In genomic region chr7:48846755-48847154, GRCm38 (mm10) we compare ENCODE assay signal across 25 mouse cellular contexts. TPM values are rescaled to one million over a fixed set of nuclear protein-coding genes. Genes with fewer than 3 reads are reported as not detected.
DNase-seq lines count a peak whose midpoint lies in the region; ATAC-seq and TF ChIP-seq lines count a peak whose summit lies in the region.
"Had no signal": no experiment of that assay in that cellular context is flagged by ENCODE, and none has a peak within 500 bp of the region (broad histone marks: within the 10 kb centered on the region; RNA-seq: fewer than 3 reads in every experiment).

No protein-coding gene starts in this region.

- intact Hi-C loops in heart, adult 2 months (cut with DNase I), result loop anchor here (1.0 kb wide), 1 partner anchor 30 kb away; no protein-coding TSS in a partner anchor
- intact Hi-C loops in heart, postnatal 25 days (cut with DNase I), result no loop called here

- H3K36me3 ChIP-seq in heart, adult 2 months (ENCODE audit: control insufficient read depth, insufficient read depth, low read length), result peaks cover 4% of the 10 kb centered on the region
- peaks cover 22% of the 10 kb centered on the region for H3K36me3 ChIP-seq in heart, embryonic 14.5 days (ENCODE audit: control insufficient read depth, insufficient read depth, low read length)
- H3K36me3 ChIP-seq in forebrain, embryonic 14.5 days (ENCODE audit: control insufficient read depth, insufficient read depth, low read length), result no peaks in the 10 kb centered on the region
- H3K36me3 ChIP-seq: forebrain, embryonic 10.5 days; hindbrain, embryonic 13.5 days; limb, embryonic 12.5 days; midbrain, embryonic 12.5 days had no signal

- peak; percentile 61 for TF ChIP-seq CTCF in heart, adult 2 months (IDR thresholded peaks at IDR 0.05)

- peak; percentile 55; the same call in 1 of the 2 replicates for ATAC-seq in heart, embryonic 14.5 days (ENCODE audit: insufficient number of reproducible peaks, insufficient read depth, low FRiP score, low read depth)
- ATAC-seq in forebrain, embryonic 14.5 days, result no peak
- no peak for ATAC-seq in frontal cortex, adult (ENCODE audit: low TSS enrichment)
- ATAC-seq: liver, postnatal 0 days had no signal

- H3K27me3 ChIP-seq in heart, adult 2 months (ENCODE audit: control insufficient read depth, insufficient read depth, low read length), result no peaks in the 10 kb centered on the region
- no peaks in the 10 kb centered on the region for H3K27me3 ChIP-seq in heart, embryonic 14.5 days (ENCODE audit: control insufficient read depth, insufficient read depth, low read length)
- H3K27me3 ChIP-seq in forebrain, embryonic 14.5 days (replicated peaks; ENCODE audit: control insufficient read depth, insufficient read depth, low read length), result no peaks in the 10 kb centered on the region
- H3K27me3 ChIP-seq: limb, embryonic 12.5 days had no signal

- H3K4me1 ChIP-seq in heart, adult 2 months (ENCODE audit: control insufficient read depth, insufficient read depth, low read length), result no peaks in the 10 kb centered on the region
- H3K4me1 ChIP-seq in heart, embryonic 14.5 days (ENCODE audit: control insufficient read depth in 2 of 2, insufficient read depth in 2 of 2, low read length in 2 of 2), result peaks cover 6 to 46% of the 10 kb centered on the region in 2 experiments
- no peaks in the 10 kb centered on the region for H3K4me1 ChIP-seq in forebrain, embryonic 14.5 days (ENCODE audit: control insufficient read depth, insufficient read depth, low read length)

- DNase-seq in embryo, embryonic 11 days, result peak; percentile 11
- no peak for DNase-seq in embryo, embryonic 10 days (ENCODE audit: low spot score)
- DNase-seq in heart, adult 2 months, result peak; percentile 50 to 51
- DNase-seq in heart, postnatal 25 days (ENCODE audit: low spot score), result peak; percentile 26
- no peak for DNase-seq in forebrain, embryonic 14.5 days (ENCODE audit: low spot score)
- DNase-seq in kidney, postnatal 14 days, result no peak
- DNase-seq: adrenal gland, postnatal 10 days; cerebellum, adult 2 months; kidney, adult 8-10 months; kidney, postnatal 10 days; liver, postnatal 0 days; lung, postnatal 10 days; thymus, adult 18-20 months; thymus, postnatal 4 days had no signal

- no peaks in the 10 kb centered on the region for H3K79me2 ChIP-seq in heart, adult 2 months (replicated peaks; ENCODE audit: control insufficient read depth, insufficient read depth, low read length)

- peak overlapping the region; percentile 50 for H3K4me3 ChIP-seq in heart, adult 2 months
- peak overlapping the region; percentile 51 to 56 for H3K4me3 ChIP-seq in heart, embryonic 14.5 days (ENCODE audit: control insufficient read depth in 1 of 2, insufficient read depth in 1 of 2, low read depth in 1 of 2, low read length in 2 of 2)
- no peak overlapping the region for H3K4me3 ChIP-seq in forebrain, embryonic 14.5 days (ENCODE audit: low read depth, low read length)
- H3K4me3 ChIP-seq: forebrain, embryonic 10.5 days; hindbrain, embryonic 13.5 days; limb, embryonic 12.5 days; midbrain, embryonic 12.5 days had no signal

- H3K9me3 ChIP-seq in heart, embryonic 14.5 days (ENCODE audit: control insufficient read depth, low read length), result no peaks in the 10 kb centered on the region
- no peaks in the 10 kb centered on the region for H3K9me3 ChIP-seq in forebrain, embryonic 14.5 days (replicated peaks; ENCODE audit: control insufficient read depth, low read length)
- H3K9me3 ChIP-seq: forebrain, embryonic 10.5 days; hindbrain, embryonic 13.5 days; limb, embryonic 12.5 days; midbrain, embryonic 12.5 days had no signal

- H3K9ac ChIP-seq in heart, adult 2 months (ENCODE audit: low read depth, low read length), result peak overlapping the region; percentile 88
- H3K9ac ChIP-seq in heart, embryonic 14.5 days (ENCODE audit: low read length), result peak overlapping the region; percentile 93
- no peak overlapping the region for H3K9ac ChIP-seq in forebrain, embryonic 14.5 days (ENCODE audit: low read length)
- H3K9ac ChIP-seq: hindbrain, embryonic 13.5 days; limb, embryonic 12.5 days; liver, postnatal 0 days; midbrain, embryonic 12.5 days had no signal

- peak; percentile 62; the same call in 1 of the 2 replicates for TF ChIP-seq POLR2A in heart, adult 2 months (IDR thresholded peaks at IDR 0.05; ENCODE audit: insufficient read depth, low read depth, low read length)

- WGBS in heart, adult 2 months, result 41% methylated on average over 6 of the region's 6 CpGs
- WGBS in heart, embryonic 14.5 days, result 23% methylated on average over 6 of the region's 6 CpGs
- 59% methylated on average over 6 of the region's 6 CpGs for WGBS in forebrain, embryonic 14.5 days

- peak overlapping the region; percentile 70 for H3K4me2 ChIP-seq in heart, embryonic 14.5 days (ENCODE audit: low read length)
- H3K4me2 ChIP-seq in forebrain, embryonic 14.5 days (ENCODE audit: low read length), result no peak overlapping the region
- H3K4me2 ChIP-seq: hindbrain, embryonic 13.5 days; limb, embryonic 12.5 days; liver, embryonic 11.5 days; midbrain, embryonic 12.5 days had no signal

- H3K27ac ChIP-seq in heart, adult 2 months, result peak overlapping the region; percentile 92
- H3K27ac ChIP-seq in heart, embryonic 14.5 days (replicated peaks in 1 of 2; ENCODE audit: control insufficient read depth in 1 of 2, insufficient read depth in 1 of 2, low read depth in 2 of 2, low read length in 2 of 2), result peak overlapping the region; percentile 94 to 98
- no peak overlapping the region for H3K27ac ChIP-seq in forebrain, embryonic 14.5 days (ENCODE audit: low read depth, low read length)
- H3K27ac ChIP-seq: forebrain, embryonic 10.5 days; hindbrain, embryonic 13.5 days; midbrain, embryonic 12.5 days had no signal

- no peak for TF ChIP-seq EP300 in heart, adult 2 months (IDR thresholded peaks at IDR 0.05; ENCODE audit: insufficient read depth, low read depth, low read length)

RNA-seq across cellular contexts. Expression of gene Csrp3, which starts 1.1 kb away (rescaled TPM):
- 1,000 to 10,000 TPM; 1,931 to 2,301 TPM for total RNA-seq in heart, adult 2 months (2021)
- 773 and 781 TPM in 2 replicates for polyA plus RNA-seq in heart, adult 2 months (2012; rRNA removed)
- 1,942 and 2,129 TPM in 2 replicates for polyA plus RNA-seq in heart, embryonic 14.5 days (2014; fragmentation: Nextera tagmentation; extraction: Ambion mirVana)
- 1,000 to 10,000 TPM; 2,113 to 2,237 TPM for total RNA-seq in heart, postnatal 25 days (2021)
- polyA plus RNA-seq in forebrain, embryonic 14.5 days (2014; fragmentation: Nextera tagmentation; extraction: Ambion mirVana), result not detected in 2 replicates
- total RNA-seq: layer of hippocampus, adult 18-20 months; layer of hippocampus, postnatal 25 days; left cerebral cortex, postnatal 10 days had no signal
- polyA plus RNA-seq: cerebellum, adult 2 months; forebrain, embryonic 10.5 days; intestine, embryonic 14.5 days had no signal

RNA-seq across cellular contexts. Expression of gene E2f8, which starts 34.6 kb away (rescaled TPM):
- total RNA-seq in heart, adult 2 months (2021), result 1 to 10 TPM; 1.3 to 1.6 TPM
- 0.23 and 0.31 TPM in 2 replicates for polyA plus RNA-seq in heart, adult 2 months (2012; rRNA removed)
- polyA plus RNA-seq in heart, embryonic 14.5 days (2014; fragmentation: Nextera tagmentation; extraction: Ambion mirVana), result 16.6 and 16.9 TPM in 2 replicates
- total RNA-seq in heart, postnatal 25 days (2021), result under 1 TPM; 0.75 to 0.87 TPM
- polyA plus RNA-seq in forebrain, embryonic 14.5 days (2014; fragmentation: Nextera tagmentation; extraction: Ambion mirVana), result 4.1 and 4.6 TPM in 2 replicates

RNA-seq across cellular contexts. Expression of gene Zdhhc13, which starts 58.0 kb away (rescaled TPM):
- 10 to 100 TPM; 10.9 to 11.0 TPM for total RNA-seq in heart, adult 2 months (2021)
- 7.1 and 15.1 TPM in 2 replicates for polyA plus RNA-seq in heart, adult 2 months (2012; rRNA removed)
- 34.6 and 36.2 TPM in 2 replicates for polyA plus RNA-seq in heart, embryonic 14.5 days (2014; fragmentation: Nextera tagmentation; extraction: Ambion mirVana)
- total RNA-seq in heart, postnatal 25 days (2021), result 10 to 100 TPM; 11.0 to 12.9 TPM
- 54.9 and 61.5 TPM in 2 replicates for polyA plus RNA-seq in forebrain, embryonic 14.5 days (2014; fragmentation: Nextera tagmentation; extraction: Ambion mirVana)

Comparison
In these comparisons a context has a peak if more than half of its experiments do, and no peak if none do; other contexts are left out.
1. DNase-seq: peak in embryo, embryonic 11 days (single experiment), heart, adult 2 months (2 of 2) and heart, postnatal 25 days (single experiment); none in embryo, embryonic 10 days (single experiment), forebrain, embryonic 14.5 days (single experiment) and kidney, postnatal 14 days (single experiment).
2. RNA of gene Csrp3, which starts 1.1 kb away (polyA plus RNA-seq): 1,942 to 2,129 TPM in heart, embryonic 14.5 days and 773 to 781 TPM in heart, adult 2 months; not detected in forebrain, embryonic 14.5 days; every median in the first group is over 100 times any median in the second.